Mouse (Mus musculus): ENCODE data around the gene Hdac4.

Hdac4 gene

GRCm38 (mm10) chr1:92178021-92178895, 17.2 kb downstream of the Hdac4 start:
- DNase-seq: peak; percentile 70 to 73

GRCm38 (mm10) chr1:92177599-92177998, 17.9 kb downstream of the Hdac4 start:
- no peak for DNase-seq

- DNase-seq: no peak
These were observed 18.3 kb downstream of the Hdac4 start for GRCm38 (mm10) chr1:92177196-92177595.

GRCm38 (mm10) chr1:92175266-92175665, 20.2 kb downstream of the Hdac4 start:
- no peak for DNase-seq

GRCm38 (mm10) chr1:92174898-92175255, 20.6 kb downstream of the Hdac4 start:
- no peak for DNase-seq

- peak in 1 of 2 experiments; percentile 54 for DNase-seq
These were observed 21.1 kb downstream of the Hdac4 start for GRCm38 (mm10) chr1:92174251-92174897.

GRCm38 (mm10) chr1:92170616-92171235, 24.8 kb downstream of the Hdac4 start:
- DNase-seq: peak; percentile 83

- no peak for DNase-seq
These were observed 25.8 kb downstream of the Hdac4 start for GRCm38 (mm10) chr1:92169776-92170055.

GRCm38 (mm10) chr1:92168900-92169775, 26.4 kb downstream of the Hdac4 start:
- DNase-seq: no peak

- no peak for DNase-seq
These were observed 31.6 kb downstream of the Hdac4 start for GRCm38 (mm10) chr1:92163932-92164331.

GRCm38 (mm10) chr1:92159804-92160203, 35.7 kb downstream of the Hdac4 start:
- no peak for DNase-seq

- no peak for DNase-seq
These were observed 45.3 kb downstream of the Hdac4 start for GRCm38 (mm10) chr1:92150201-92150600.

GRCm38 (mm10) chr1:92148527-92148926, 47.0 kb downstream of the Hdac4 start:
- DNase-seq: no peak

GRCm38 (mm10) chr1:92144868-92145534, 50.5 kb downstream of the Hdac4 start:
- peak; percentile 51 to 61 for DNase-seq

- peak; percentile 56 to 65 for DNase-seq
These were observed 52.1 kb downstream of the Hdac4 start for GRCm38 (mm10) chr1:92143331-92143895.

- no peak for DNase-seq
These were observed 52.7 kb downstream of the Hdac4 start for GRCm38 (mm10) chr1:92142793-92143192.

GRCm38 (mm10) chr1:92139001-92139400, 56.5 kb downstream of the Hdac4 start:
- no peak for DNase-seq

GRCm38 (mm10) chr1:92137136-92137848, 58.2 kb downstream of the Hdac4 start:
- DNase-seq: peak; percentile 85 to 87

- DNase-seq: peak; percentile 46 to 60
These were observed 59.1 kb downstream of the Hdac4 start for GRCm38 (mm10) chr1:92136362-92136761.

- DNase-seq: peak in 1 of 2 experiments; percentile 32
These were observed 63.3 kb downstream of the Hdac4 start for GRCm38 (mm10) chr1:92132181-92132580.

GRCm38 (mm10) chr1:92130470-92131100, 64.9 kb downstream of the Hdac4 start:
- peak; percentile 66 to 70 for DNase-seq

Measured in cerebellum, postnatal 10 days (tissue).